ENCODE assay signal across 23 mouse cellular contexts in genomic region chr11:90100161-90100560, GRCm38 (mm10).
"Had no signal": no experiment of that assay in that cellular context is flagged by ENCODE, and none has a peak within 500 bp of the region (broad histone marks: within the 10 kb centered on the region; RNA-seq: fewer than 3 reads in every experiment).

No protein-coding gene starts in this region.

- H3K4me1 ChIP-seq: midbrain, embryonic 12.5 days; stomach, embryonic 15.5 days had no signal

- DNase-seq: kidney, adult 2 months; kidney, postnatal 25 days; layer of hippocampus, adult 9-11 months; liver, postnatal 0 days; lung, embryonic 14.5 days; lung, postnatal 10 days; lung, postnatal 36 days; retina, postnatal 1 day; right cerebral cortex, postnatal 25 days; spleen, adult 18-20 months; thymus, adult 2 months; thymus, postnatal 14 days; thymus, postnatal 4 days had no signal

- H3K27me3 ChIP-seq: limb, embryonic 15.5 days; midbrain, embryonic 12.5 days; neural tube, embryonic 13.5 days; stomach, embryonic 15.5 days had no signal

- H3K9me3 ChIP-seq: limb, embryonic 15.5 days; midbrain, embryonic 12.5 days; neural tube, embryonic 13.5 days; stomach, embryonic 15.5 days had no signal

- H3K4me3 ChIP-seq: layer of hippocampus, adult 2 months; limb, embryonic 15.5 days; midbrain, embryonic 12.5 days; myocyte; neural tube, embryonic 13.5 days; stomach, embryonic 15.5 days had no signal

- H3K27ac ChIP-seq: kidney, postnatal 0 days; layer of hippocampus, adult 2 months; limb, embryonic 15.5 days; liver, embryonic 14.5 days; midbrain, embryonic 12.5 days; neural tube, embryonic 13.5 days; stomach, embryonic 15.5 days had no signal

- H3K4me2 ChIP-seq: limb, embryonic 15.5 days; liver, embryonic 11.5 days; lung, embryonic 14.5 days; midbrain, embryonic 12.5 days; neural tube, embryonic 13.5 days; stomach, embryonic 15.5 days had no signal

- ATAC-seq: liver, postnatal 0 days; midbrain, embryonic 16.5 days had no signal

- H3K36me3 ChIP-seq: limb, embryonic 15.5 days; midbrain, embryonic 12.5 days; neural tube, embryonic 13.5 days; stomach, embryonic 15.5 days had no signal

- H3K9ac ChIP-seq: limb, embryonic 15.5 days; liver, embryonic 14.5 days; liver, postnatal 0 days; lung, embryonic 14.5 days; midbrain, embryonic 12.5 days; neural tube, embryonic 13.5 days; stomach, embryonic 15.5 days had no signal
